Mouse (Mus musculus): ENCODE measurements around the gene Rbms3. TPM values are rescaled to one million over a fixed set of nuclear protein-coding genes. Genes with fewer than 3 reads are reported as not detected.

The Rbms3 gene
- total RNA-seq, 2 experiments from 2014 or later: 10.9 to 11.6 TPM

GRCm38 (mm10) chr9:117197531-117197930 lies 432.2 kb downstream of the Rbms3 start:
- intact Hi-C loops (cut with DNase I): no loop called here
- no peak for DNase-seq

GRCm38 (mm10) chr9:117192565-117193540 lies 436.9 kb downstream of the Rbms3 start:
- intact Hi-C loops (cut with DNase I): loop anchor here (5.0 kb wide), 1 partner anchor 59 kb away; no protein-coding TSS in a partner anchor

GRCm38 (mm10) chr9:117192093-117192492 lies 437.6 kb downstream of the Rbms3 start:
- no peak for DNase-seq
- intact Hi-C loops (cut with DNase I): loop anchor here (5.0 kb wide), 1 partner anchor 60 kb away; no protein-coding TSS in a partner anchor

More at GRCm38 (mm10) chr9:117192565-117193540, 436.9 kb downstream of the Rbms3 start:
- DNase-seq: peak; percentile 54 to 63

- no peak for DNase-seq
- intact Hi-C loops (cut with DNase I): no loop called here
Measured at GRCm38 (mm10) chr9:117188406-117188805, 441.3 kb downstream of the Rbms3 start.

DNA sequence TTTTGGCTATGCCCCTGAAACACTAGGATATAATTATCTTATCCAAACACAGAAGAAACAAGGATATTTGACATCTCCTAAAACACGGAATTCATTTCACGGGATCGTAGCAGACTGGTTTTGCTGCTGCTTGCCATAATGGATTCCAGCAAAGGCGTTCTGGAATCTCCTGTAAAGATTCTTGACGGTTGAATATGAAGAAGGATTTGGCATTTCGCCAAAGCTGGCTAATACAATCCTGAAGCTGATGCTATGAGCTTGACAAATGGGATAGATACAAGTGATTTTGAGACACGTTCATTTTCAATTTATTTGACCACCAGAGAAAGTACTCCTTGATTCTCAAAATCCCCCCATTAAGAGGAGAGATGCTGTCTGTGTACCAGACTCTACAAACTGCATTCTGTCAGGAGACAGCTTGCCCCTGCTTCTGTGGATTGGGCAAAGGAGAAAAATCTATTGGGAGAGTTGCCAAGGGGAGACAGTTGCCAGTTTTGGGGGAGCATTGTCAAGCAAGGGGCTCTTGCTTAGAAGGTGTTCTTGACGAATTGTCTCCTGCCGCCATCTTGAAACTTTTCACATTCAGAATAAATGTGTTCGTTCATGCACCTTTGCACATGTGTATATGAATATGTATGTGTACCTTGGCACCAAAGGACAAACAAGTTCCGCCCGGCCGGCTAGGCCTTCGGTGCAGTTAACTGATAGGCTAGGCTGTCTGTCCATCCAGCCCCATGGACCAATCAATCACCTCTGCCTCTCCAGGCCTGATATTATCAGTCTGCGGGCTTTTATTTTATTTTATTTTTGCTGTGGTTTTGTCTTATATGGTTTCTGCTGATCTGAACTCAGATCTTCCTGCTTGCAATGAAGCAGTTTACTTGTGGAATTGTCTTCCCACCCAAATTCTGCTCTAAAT lies 442.3 kb downstream of the Rbms3 start:
- DNase-seq: no peak
- intact Hi-C loops (cut with DNase I): no loop called here

DNA sequence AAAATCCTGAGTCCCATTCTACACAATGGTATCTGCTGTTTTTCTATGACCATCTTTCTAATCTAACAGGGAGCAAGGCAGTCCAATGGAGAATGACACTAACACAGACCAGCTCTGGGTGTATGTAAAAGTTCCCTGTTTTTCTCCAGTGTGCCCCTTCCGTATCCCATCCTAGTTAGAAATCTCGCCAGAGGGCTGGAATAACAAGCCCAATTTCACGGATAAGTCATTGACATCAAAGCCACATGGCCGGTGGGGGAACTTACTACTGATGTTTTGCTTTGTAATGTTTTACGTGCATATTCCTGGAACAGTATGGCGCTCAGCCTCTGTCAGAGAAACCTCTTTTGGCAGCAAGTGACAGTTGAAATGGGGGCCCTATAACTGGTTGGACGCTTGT lies 449.1 kb downstream of the Rbms3 start:
- intact Hi-C loops (cut with DNase I): no loop called here
- no peak for DNase-seq

GRCm38 (mm10) chr9:117178366-117178765 lies 451.3 kb downstream of the Rbms3 start:
- DNase-seq: no peak
- intact Hi-C loops (cut with DNase I): no loop called here

DNA sequence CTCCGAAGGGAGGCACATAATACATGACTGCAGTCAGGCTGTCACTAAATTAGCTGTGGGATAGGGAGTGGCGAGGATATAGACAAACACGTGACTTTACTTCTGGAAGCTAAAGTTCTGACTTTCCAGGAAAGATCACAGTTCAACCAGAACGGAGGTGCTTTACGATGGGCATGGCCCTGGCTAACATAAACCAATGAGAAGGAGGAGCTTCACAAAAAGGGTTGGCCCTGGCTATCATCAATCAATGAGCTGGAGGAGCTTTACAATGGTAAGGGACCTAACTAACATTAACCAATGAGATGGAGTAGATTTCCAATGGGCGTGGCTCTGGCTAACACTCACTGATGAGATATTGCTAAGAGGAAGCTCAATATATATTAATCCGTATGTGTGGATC lies 457.2 kb downstream of the Rbms3 start:
- DNase-seq: no peak
- intact Hi-C loops (cut with DNase I): no loop called here

DNA sequence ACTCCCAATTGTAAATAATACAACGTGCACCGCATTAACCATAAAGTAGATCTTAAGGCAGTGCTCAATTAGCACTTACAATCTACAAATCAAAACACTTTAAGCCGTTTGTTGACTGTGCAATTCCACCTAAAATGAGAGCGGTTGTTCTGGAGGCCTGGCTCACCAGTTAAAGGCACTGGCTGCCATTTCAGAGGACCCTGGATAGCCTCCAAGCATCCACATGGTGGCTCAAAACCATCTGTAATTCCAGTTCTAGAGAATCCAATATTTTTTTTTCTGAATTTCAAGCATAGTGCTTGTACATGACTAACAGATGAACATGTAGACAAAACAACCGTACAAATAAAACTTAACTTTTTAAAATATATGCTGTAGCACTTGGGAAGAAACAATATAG lies 460.5 kb downstream of the Rbms3 start:
- intact Hi-C loops (cut with DNase I): no loop called here
- no peak for DNase-seq

- intact Hi-C loops (cut with DNase I): no loop called here
- DNase-seq: peak; percentile 23 to 34
Measured at GRCm38 (mm10) chr9:117163143-117163542, 466.6 kb downstream of the Rbms3 start.

DNA sequence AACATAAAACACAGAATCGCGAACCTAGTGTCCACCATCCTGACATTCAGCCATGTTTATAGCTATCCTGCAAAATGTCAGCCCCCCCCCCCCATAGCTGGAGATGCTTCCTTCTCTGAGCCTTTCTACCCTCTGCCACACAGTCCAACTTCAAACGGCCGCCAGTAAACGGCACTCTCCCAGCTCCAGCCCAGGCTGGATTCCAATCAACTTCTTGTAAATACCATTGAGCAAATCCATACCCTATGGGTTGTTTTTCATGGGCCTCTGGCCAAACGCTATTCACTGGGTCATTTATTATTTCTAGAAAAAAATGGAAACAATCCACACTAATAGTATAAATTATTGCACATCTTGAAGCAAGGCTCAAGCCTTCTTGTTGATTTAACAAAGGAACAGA lies 468.6 kb downstream of the Rbms3 start:
- intact Hi-C loops (cut with DNase I): no loop called here
- no peak for DNase-seq

DNA sequence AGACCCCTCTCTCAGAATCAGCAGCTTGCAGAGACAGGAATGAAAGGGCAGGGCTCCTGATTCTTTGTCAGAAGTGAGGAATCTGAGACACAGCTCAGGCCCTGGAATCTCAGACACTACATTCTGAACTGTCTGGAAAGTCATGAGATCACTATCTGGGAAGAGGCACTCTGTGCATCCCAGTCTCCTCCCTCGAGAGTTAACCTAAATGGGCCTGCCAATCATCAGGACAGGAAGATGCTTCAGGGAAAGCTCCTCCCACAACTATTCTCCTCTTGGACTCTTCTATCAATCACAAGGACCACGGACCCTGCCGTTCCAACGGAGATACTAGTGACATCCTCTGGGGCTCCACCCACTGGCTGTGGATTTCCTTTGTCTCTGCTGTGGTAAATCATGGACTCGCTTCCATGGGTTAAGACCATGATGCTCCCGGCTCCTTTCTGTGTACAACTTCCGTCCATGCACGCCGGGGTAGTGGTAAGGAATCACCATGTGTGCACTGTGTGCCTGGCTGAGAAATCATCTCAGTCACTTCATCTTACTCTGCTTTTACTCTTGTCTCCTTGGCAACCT lies 473.3 kb downstream of the Rbms3 start:
- no peak for DNase-seq
- intact Hi-C loops (cut with DNase I): no loop called here

- intact Hi-C loops (cut with DNase I): no loop called here
- DNase-seq: no peak
Measured at GRCm38 (mm10) chr9:117154590-117154989, 475.1 kb downstream of the Rbms3 start.

GRCm38 (mm10) chr9:117153686-117154274 lies 475.9 kb downstream of the Rbms3 start:
- no peak for DNase-seq
- intact Hi-C loops (cut with DNase I): no loop called here

DNA sequence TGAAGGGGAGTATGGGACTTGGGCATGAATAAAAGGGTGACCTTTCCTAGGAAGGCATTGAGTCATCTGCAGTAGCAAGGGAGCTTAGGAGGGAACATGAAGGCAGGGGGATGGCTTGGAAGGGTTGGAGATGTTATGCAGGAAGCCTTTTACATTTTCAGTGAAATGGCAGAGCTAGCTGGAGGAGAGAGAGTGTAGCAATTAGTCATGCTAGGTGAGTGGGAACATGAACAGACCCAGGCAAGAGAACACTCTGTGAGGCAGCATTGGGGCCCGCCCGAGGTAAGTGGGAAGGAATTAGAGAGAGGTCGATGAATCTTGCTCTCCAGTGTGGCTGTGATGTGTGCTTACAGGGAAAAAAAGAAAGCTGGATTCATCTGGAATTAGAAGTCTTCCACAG lies 477.8 kb downstream of the Rbms3 start:
- no peak for DNase-seq
- intact Hi-C loops (cut with DNase I): no loop called here

DNA sequence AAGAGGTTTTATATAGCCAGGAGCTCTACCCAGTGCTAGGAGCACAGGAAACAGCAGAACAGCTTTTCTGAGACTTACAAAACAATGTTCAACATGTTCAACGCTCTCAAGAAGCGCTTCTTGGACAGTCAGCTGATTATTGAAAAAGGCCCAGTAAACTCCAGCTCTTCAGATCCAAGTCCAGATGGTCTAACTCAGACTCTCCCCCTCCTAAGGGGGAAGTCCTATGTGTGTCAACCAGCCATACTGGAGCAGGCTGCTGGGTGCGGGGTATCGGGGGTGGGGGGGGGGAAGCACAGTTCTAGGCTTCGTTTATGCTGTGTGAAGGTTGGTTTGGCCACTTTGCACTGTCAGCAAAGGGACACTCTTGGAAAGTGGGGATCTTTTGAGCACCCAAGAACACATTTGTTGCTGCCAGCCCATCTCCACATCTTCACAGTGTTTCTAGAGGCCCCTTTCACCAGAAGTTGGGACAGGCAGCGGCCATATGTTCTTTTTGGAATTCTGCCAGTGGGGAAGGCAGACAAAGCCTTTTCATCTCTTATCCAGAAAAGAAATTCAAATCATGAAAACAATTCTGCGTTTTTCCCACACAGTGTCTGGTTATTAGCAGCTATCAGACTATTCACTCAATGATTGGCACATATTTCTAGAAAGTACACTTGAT lies 485.5 kb downstream of the Rbms3 start:
- DNase-seq: no peak
- intact Hi-C loops (cut with DNase I): no loop called here

- no peak for DNase-seq
- intact Hi-C loops (cut with DNase I): no loop called here
Measured at GRCm38 (mm10) chr9:117139971-117140370, 489.7 kb downstream of the Rbms3 start.

- intact Hi-C loops (cut with DNase I): no loop called here
- no peak for DNase-seq
Measured at GRCm38 (mm10) chr9:117136410-117136809, 493.3 kb downstream of the Rbms3 start.

DNA sequence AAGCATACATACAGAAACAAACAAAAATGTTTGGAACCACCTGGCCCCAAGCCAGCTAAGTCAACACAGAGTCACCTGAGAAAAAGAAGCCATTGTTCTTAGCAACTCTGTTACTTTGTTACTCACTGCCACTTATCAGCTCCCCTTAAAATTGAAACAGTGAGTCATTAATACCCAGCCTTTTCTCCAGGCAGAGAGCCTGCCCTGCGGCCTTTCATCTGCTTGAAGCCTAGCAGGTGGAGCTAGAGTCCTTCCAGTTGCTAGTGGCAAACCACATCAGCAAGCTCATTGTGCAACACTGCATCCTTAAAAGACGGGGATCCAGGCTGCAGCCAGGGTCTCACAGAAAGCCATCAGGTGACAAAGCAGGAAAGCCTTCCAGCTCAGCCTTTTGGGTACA lies 495.7 kb downstream of the Rbms3 start:
- intact Hi-C loops (cut with DNase I): no loop called here
- no peak for DNase-seq

DNA sequence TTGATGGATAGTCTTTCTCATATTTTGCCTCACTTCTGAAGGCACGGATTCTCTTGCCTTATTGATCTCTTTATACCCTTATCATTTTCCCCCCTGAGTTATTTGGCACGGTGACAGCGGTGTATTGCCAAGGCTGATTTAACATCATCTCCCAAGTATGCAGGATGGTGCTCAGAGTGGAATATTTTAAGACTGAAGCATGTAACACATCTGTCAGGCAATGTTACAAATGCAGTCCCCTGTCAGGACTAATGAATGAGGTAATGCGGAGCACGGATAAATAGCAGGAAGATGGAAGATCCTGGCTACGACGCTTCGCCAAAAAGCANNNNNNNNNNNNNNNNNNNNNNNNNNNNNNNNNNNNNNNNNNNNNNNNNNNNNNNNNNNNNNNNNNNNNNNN lies 502.9 kb downstream of the Rbms3 start:
- no peak for DNase-seq
- intact Hi-C loops (cut with DNase I): no loop called here
